Mouse (Mus musculus) heart, postnatal 25 days (tissue): ENCODE measurements around the gene Ppih. TPM values are rescaled to one million over a fixed set of nuclear protein-coding genes. Genes with fewer than 3 reads are reported as not detected.

Experiments
- total RNA-seq, 2 experiments: library from RNA; stranded (reverse); gene quantifications; 2 replicates each; pipeline ENCODE4 v1.2.3; 2021

Ppih gene
- total RNA-seq, 2 experiments from 2014 or later: 10.3 to 11.1 TPM

Other genes starting within 250 kb of the Ppih start
- 1 to 10 TPM; 7.3 to 8.0 TPM for gene Slc2a1, start 211.8 kb downstream of the Ppih start, total RNA-seq
- 10 to 100 TPM; 21.4 to 25.0 TPM for gene Zfp691, start 146.4 kb downstream of the Ppih start, total RNA-seq
- under 1 TPM; 0.05 to 0.25 TPM for gene Ermap, start 130.5 kb downstream of the Ppih start, total RNA-seq
- gene Svbp, start 125.2 kb downstream of the Ppih start, total RNA-seq: 10 to 100 TPM; 15.3 to 19.0 TPM
- not detected for gene Tmem269, start 102.3 kb downstream of the Ppih start, total RNA-seq
- gene AU022252, start 87.8 kb downstream of the Ppih start, total RNA-seq: 10 to 100 TPM; 21.5 to 23.5 TPM
- gene P3h1, start 87.6 kb downstream of the Ppih start, total RNA-seq: 10 to 100 TPM; 15.0 to 15.7 TPM
- under 1 TPM in 1 of 2 experiments, not detected in 1; 0.06 TPM for gene Cldn19, start 65.1 kb downstream of the Ppih start, total RNA-seq
- gene Ybx1, start 25.9 kb downstream of the Ppih start, total RNA-seq: 100 to 1,000 TPM; 786 to 800 TPM
- gene Ccdc30, start 95.0 kb upstream of the Ppih start, total RNA-seq: under 1 TPM in 1 of 2 experiments, not detected in 1; 0.34 TPM
- 1 to 10 TPM; 8.9 TPM for gene Ppcs, start 101.9 kb upstream of the Ppih start, total RNA-seq
- not detected for gene Zmynd12, start 102.3 kb upstream of the Ppih start, total RNA-seq
- under 1 TPM; 0.31 to 0.67 TPM for gene Rimkla, start 172.1 kb upstream of the Ppih start, total RNA-seq
- 10 to 100 TPM; 30.6 to 34.9 TPM for gene Foxj3, start 216.5 kb upstream of the Ppih start, total RNA-seq
- 1 to 10 TPM; 5.4 to 5.5 TPM for gene Frg2f1, start 219.0 kb upstream of the Ppih start, total RNA-seq